Mouse (Mus musculus): Measurements from ENCODE around the gene Frat2. TPM values are rescaled to one million over a fixed set of nuclear protein-coding genes. Genes with fewer than 3 reads are reported as not detected.

Frat2 gene
- polyA plus RNA-seq, 1 experiment from 2014 or later: 6.9 TPM

DNA sequence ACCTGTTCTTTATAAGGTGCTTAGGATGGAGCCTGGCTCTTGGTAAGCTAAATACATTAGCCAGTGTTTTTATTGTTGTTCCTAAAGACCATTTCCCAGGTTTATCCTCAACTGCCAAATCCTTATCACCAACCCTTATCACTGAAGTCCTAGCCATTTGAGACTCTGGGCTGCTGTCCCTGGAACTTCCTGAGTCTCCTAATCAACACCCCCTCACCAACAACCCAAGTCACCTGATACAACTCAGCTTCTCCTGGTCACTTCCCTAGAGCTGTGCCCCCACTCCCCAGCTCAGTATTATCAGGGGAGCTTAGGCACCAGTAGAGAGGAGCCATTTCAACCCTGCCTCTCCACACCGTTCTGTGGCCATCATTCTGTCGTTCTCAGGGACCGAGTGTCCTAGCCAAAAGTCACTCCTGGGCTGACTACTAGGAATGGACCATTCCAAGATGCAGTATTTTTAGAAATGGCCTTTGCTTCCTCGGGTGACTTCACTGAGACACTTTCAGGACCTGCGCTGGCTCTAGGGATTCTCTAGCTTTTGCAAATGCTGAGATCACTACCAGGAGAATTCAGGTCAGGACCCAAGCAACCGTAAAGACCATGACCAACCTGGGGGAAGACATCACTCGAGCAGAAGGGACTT is 6.7 kb downstream of the Frat2 start:
- Histone ChIP-seq H3K9ac (no peak overlapping the region), H3K36me3 (no peaks in the 10 kb centered on the region), H3K27ac (no peak overlapping the region), H3K4me1 (peaks cover 8% of the 10 kb centered on the region), H3K4me2 (no peak overlapping the region), H3K4me3 (replicated peaks) (no peak overlapping the region), H3K9me3 (no peaks in the 10 kb centered on the region), H3K27me3 (replicated peaks) (no peaks in the 10 kb centered on the region)
- WGBS: 74% methylated on average over 7 of the region's 7 CpGs
- ATAC-seq (ENCODE audit: insufficient read depth, low FRiP score, low read depth): no peak

DNA sequence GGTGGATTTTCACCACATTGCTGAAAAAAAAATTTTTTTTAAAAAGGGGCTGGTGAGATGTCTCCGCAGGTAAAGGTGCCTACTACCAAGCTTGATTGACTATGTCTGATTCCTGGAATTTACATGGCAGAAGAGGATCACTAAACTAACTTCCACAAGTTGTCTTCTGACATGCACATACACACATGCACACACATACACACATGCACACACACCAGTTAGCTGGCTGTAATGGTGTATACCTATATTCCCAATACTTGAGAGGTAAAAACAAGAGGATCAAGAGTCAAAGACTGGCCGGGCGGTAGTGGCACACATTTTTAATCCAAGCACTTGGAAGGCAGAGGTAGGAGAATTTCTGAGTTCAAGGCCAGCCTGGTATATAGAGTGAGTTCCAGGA is 8.2 kb downstream of the Frat2 start:
- H3K36me3 ChIP-seq: no peaks in the 10 kb centered on the region
- ATAC-seq (ENCODE audit: insufficient read depth, low FRiP score, low read depth): no peak
- H3K27me3 ChIP-seq (replicated peaks): no peaks in the 10 kb centered on the region
- peaks cover 9% of the 10 kb centered on the region; the same call in 1 of the 2 replicates for H3K4me1 ChIP-seq
- H3K27ac ChIP-seq: peak overlapping the region; percentile 3; the same call in 1 of the 2 replicates
- H3K9me3 ChIP-seq: no peaks in the 10 kb centered on the region
- H3K4me2 ChIP-seq: no peak overlapping the region
- no peak overlapping the region for H3K4me3 ChIP-seq (replicated peaks)
- H3K9ac ChIP-seq: no peak overlapping the region
- 91% methylated on average over 3 of the region's 3 CpGs for WGBS

DNA sequence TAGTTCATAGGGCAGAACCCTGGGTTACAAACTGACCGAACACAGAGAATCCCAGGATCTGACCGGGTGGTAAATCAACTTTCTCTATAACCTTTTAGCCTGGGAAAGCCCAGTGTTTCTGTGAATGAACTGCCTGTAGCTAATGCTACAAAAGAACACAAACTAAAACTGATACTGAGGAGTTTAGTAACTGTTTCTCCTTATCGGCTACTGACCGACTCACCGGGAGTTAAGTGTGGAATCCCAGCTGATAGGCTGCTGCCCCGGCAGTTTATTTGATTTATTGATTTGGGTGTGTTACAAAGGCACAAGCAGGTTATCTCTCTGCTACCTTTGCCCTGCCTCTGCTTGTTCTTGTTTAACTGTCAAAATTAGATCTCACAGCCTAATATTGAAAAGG is 9.1 kb downstream of the Frat2 start:
- Histone ChIP-seq H3K27me3 (replicated peaks) (no peaks in the 10 kb centered on the region), H3K4me1 (peaks cover 9% of the 10 kb centered on the region; the same call in 1 of the 2 replicates), H3K9ac (no peak overlapping the region), H3K9me3 (no peaks in the 10 kb centered on the region), H3K4me2 (peak overlapping the region; percentile 37; the same call in 1 of the 2 replicates), H3K4me3 (replicated peaks) (no peak overlapping the region), H3K27ac (peak overlapping the region; percentile 80), H3K36me3 (no peaks in the 10 kb centered on the region)
- peak; percentile 8; the same call in 1 of the 2 replicates for ATAC-seq (ENCODE audit: insufficient read depth, low FRiP score, low read depth)
- 20% methylated on average over 6 of the region's 6 CpGs for WGBS

DNA sequence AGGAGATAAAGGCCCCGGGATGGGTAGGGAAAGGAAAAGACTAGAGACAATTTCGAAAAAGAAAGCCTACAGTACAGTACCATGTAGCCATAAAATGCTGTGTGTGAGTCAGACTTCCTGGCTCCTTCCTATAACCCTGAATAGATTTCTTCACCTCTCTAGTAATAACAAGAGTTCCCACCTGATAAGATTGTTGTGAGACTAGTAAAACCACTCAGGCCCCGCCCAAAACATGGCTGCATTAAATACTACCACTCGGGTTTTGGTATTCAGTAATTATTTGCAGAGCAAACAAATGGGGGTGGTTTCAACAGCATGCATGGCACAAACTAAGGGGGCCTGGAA is 10.0 kb downstream of the Frat2 start:
- H3K9me3 ChIP-seq: no peaks in the 10 kb centered on the region
- peak; percentile 59 for ATAC-seq (ENCODE audit: insufficient read depth, low FRiP score, low read depth)
- 36% methylated on average over 4 of the region's 4 CpGs for WGBS
- no peak overlapping the region for H3K9ac ChIP-seq
- no peak overlapping the region for H3K4me3 ChIP-seq (replicated peaks)
- peak overlapping the region; percentile 80 for H3K27ac ChIP-seq
- H3K27me3 ChIP-seq (replicated peaks): 0 out of 2 replicates have a peak, but pooled peaks cover 3% of the 10 kb centered on the region
- H3K4me2 ChIP-seq: peak overlapping the region; percentile 37
- peaks cover 9% of the 10 kb centered on the region; the same call in 1 of the 2 replicates for H3K4me1 ChIP-seq
- no peaks in the 10 kb centered on the region for H3K36me3 ChIP-seq

GRCm38 (mm10) chr19:41837194-41837916 is 10.6 kb downstream of the Frat2 start:
- H3K4me1 ChIP-seq: peaks cover 9% of the 10 kb centered on the region; the same call in 1 of the 2 replicates
- WGBS: 39% methylated on average over 9 of the region's 9 CpGs
- no peaks in the 10 kb centered on the region for H3K9me3 ChIP-seq
- H3K36me3 ChIP-seq: no peaks in the 10 kb centered on the region
- ATAC-seq (ENCODE audit: insufficient read depth, low FRiP score, low read depth): peak; percentile 28; the same call in 1 of the 2 replicates
- H3K27ac ChIP-seq: peak overlapping the region; percentile 80
- 0 out of 2 replicates have a peak, but pooled peaks cover 4% of the 10 kb centered on the region for H3K27me3 ChIP-seq (replicated peaks)
- H3K9ac ChIP-seq: no peak overlapping the region
- H3K4me3 ChIP-seq (replicated peaks): no peak overlapping the region
- peak overlapping the region; percentile 37 for H3K4me2 ChIP-seq

- H3K9me3 ChIP-seq: no peaks in the 10 kb centered on the region
- ATAC-seq (ENCODE audit: insufficient read depth, low FRiP score, low read depth): no peak
- H3K4me3 ChIP-seq (replicated peaks): no peak overlapping the region
- no peak overlapping the region for H3K9ac ChIP-seq
- H3K27me3 ChIP-seq (replicated peaks): 0 out of 2 replicates have a peak, but pooled peaks cover 4% of the 10 kb centered on the region
- 46% methylated on average over 3 of the region's 3 CpGs for WGBS
- H3K27ac ChIP-seq: peak overlapping the region; percentile 80; the same call in 1 of the 2 replicates
- H3K4me2 ChIP-seq: no peak overlapping the region
- no peaks in the 10 kb centered on the region for H3K36me3 ChIP-seq
- peaks cover 13% of the 10 kb centered on the region; the same call in 1 of the 2 replicates for H3K4me1 ChIP-seq
Measured at GRCm38 (mm10) chr19:41836719-41837118, 11.2 kb downstream of the Frat2 start.

DNA sequence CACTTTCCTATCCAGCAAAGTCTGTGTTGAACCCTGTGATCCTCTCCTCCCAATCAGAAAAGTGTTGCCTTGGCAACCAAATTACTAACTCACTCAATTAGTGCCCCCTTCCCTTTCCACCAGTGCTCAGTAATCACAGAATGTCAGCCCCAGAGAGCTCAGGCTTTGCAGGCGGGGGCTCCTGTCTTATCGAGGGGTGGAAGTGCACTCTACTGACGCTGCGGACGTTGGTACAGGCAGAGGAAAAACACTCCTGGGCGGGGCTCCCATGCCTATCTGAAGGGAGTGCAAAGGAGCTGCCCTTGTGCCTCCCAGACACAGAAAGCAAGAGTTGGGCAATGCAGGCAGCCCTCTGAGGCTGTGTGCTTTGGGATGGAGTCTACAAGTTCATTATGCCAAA is 12.1 kb downstream of the Frat2 start:
- peak overlapping the region; percentile 19; the same call in 1 of the 2 replicates for H3K4me2 ChIP-seq
- no peaks in the 10 kb centered on the region for H3K9me3 ChIP-seq
- WGBS: 3% methylated on average over 6 of the region's 6 CpGs
- no peaks in the 10 kb centered on the region for H3K36me3 ChIP-seq
- H3K27ac ChIP-seq: no peak overlapping the region; the same call in 1 of the 2 replicates
- 0 out of 2 replicates have a peak, but pooled peaks cover 4% of the 10 kb centered on the region for H3K27me3 ChIP-seq (replicated peaks)
- H3K4me1 ChIP-seq: peaks cover 21% of the 10 kb centered on the region; the same call in 1 of the 2 replicates
- no peak overlapping the region for H3K4me3 ChIP-seq (replicated peaks)
- peak; percentile 84 for ATAC-seq (ENCODE audit: insufficient read depth, low FRiP score, low read depth)
- H3K9ac ChIP-seq: no peak overlapping the region

DNA sequence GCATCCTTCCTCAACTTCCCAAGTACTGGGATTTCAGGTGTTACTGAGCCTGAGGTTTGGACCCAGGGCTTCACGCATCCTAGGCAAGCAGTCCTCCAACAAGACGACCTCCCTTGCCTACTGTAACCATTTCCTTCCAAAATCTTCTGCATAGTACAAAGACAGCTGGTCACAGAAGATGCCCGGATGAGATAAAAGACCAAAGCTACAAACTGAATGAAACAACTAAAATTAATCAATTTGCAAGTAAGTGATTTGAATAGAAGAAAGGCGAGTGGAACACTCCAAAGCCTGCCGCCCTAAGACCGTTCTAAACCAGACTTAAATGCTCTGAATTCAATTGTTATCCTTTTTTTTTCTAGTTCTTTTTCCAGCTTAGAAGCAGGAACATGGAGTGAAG is 12.5 kb downstream of the Frat2 start:
- H3K27ac ChIP-seq: no peak overlapping the region; the same call in 1 of the 2 replicates

GRCm38 (mm10) chr19:41832501-41833201 is 15.3 kb downstream of the Frat2 start:
- H3K9me3 ChIP-seq: no peaks in the 10 kb centered on the region
- no peak for ATAC-seq (ENCODE audit: insufficient read depth, low FRiP score, low read depth)
- H3K4me2 ChIP-seq: peak overlapping the region; percentile 96; the same call in 1 of the 2 replicates
- H3K4me1 ChIP-seq: peaks cover 23% of the 10 kb centered on the region; the same call in 1 of the 2 replicates
- no peak overlapping the region for H3K9ac ChIP-seq
- H3K36me3 ChIP-seq: no peaks in the 10 kb centered on the region
- 0 out of 2 replicates have a peak overlapping the region, but pooled peaks have one; percentile 5 for H3K4me3 ChIP-seq (replicated peaks)
- 0 out of 2 replicates have a peak, but pooled peaks cover 4% of the 10 kb centered on the region for H3K27me3 ChIP-seq (replicated peaks)
- WGBS: 73% methylated on average over 13 of the region's 13 CpGs
- H3K27ac ChIP-seq: no peak overlapping the region

More for the DNA sequence above, 12.5 kb downstream of the Frat2 start:
- H3K9me3 ChIP-seq: no peaks in the 10 kb centered on the region
- 0 out of 2 replicates have a peak, but pooled peaks cover 4% of the 10 kb centered on the region for H3K27me3 ChIP-seq (replicated peaks)
- no peak overlapping the region for H3K4me3 ChIP-seq (replicated peaks)
- no peak overlapping the region for H3K9ac ChIP-seq
- 50% methylated on average over 6 of the region's 6 CpGs for WGBS
- peaks cover 23% of the 10 kb centered on the region; the same call in 1 of the 2 replicates for H3K4me1 ChIP-seq
- peak overlapping the region; percentile 19; the same call in 1 of the 2 replicates for H3K4me2 ChIP-seq
- ATAC-seq (ENCODE audit: insufficient read depth, low FRiP score, low read depth): no peak
- H3K36me3 ChIP-seq: no peaks in the 10 kb centered on the region

- Histone ChIP-seq H3K4me2 (peak overlapping the region; percentile 96), H3K4me1 (peaks cover 19% of the 10 kb centered on the region; the same call in 1 of the 2 replicates), H3K9me3 (no peaks in the 10 kb centered on the region), H3K27ac (no peak overlapping the region), H3K4me3 (replicated peaks) (peak overlapping the region; percentile 70), H3K27me3 (replicated peaks) (0 out of 2 replicates have a peak, but pooled peaks cover 4% of the 10 kb centered on the region), H3K9ac (no peak overlapping the region), H3K36me3 (no peaks in the 10 kb centered on the region)
- 11% methylated on average over 14 of the region's 14 CpGs for WGBS
- no peak for ATAC-seq (ENCODE audit: insufficient read depth, low FRiP score, low read depth)
Measured at GRCm38 (mm10) chr19:41831718-41832391, 16.1 kb downstream of the Frat2 start.

DNA sequence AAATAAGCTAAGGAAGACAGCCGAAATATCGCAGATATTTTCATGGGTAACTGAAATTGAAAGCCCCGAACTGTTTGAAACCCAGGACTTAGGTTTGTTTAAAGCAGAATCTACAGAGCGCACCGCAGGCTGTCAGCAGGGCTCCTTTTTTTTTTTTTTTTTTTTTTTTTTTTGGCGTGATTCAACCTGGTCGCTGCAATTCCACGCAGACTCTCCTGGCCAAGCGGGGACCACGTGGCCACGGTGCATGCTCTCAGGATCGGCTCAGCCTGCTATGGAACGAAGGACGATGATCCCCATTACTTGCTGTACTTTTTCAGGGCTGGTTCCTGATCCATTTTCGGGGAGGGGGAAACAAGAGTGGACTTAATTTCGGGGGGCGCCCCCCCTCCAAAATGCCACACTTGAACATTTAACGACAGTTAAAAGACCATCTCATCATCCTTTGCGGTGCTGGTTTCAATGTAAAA is 16.8 kb downstream of the Frat2 start:
- no peaks in the 10 kb centered on the region for H3K9me3 ChIP-seq
- H3K4me2 ChIP-seq: peak overlapping the region; percentile 96
- 0 out of 2 replicates have a peak, but pooled peaks cover 4% of the 10 kb centered on the region for H3K27me3 ChIP-seq (replicated peaks)
- H3K4me3 ChIP-seq (replicated peaks): peak overlapping the region; percentile 70
- H3K27ac ChIP-seq: no peak overlapping the region
- H3K4me1 ChIP-seq: peaks cover 19% of the 10 kb centered on the region; the same call in 1 of the 2 replicates
- H3K36me3 ChIP-seq: no peaks in the 10 kb centered on the region
- H3K9ac ChIP-seq: peak overlapping the region; percentile 46; the same call in 1 of the 2 replicates
- WGBS: 2% methylated on average over 19 of the region's 19 CpGs
- ATAC-seq (ENCODE audit: insufficient read depth, low FRiP score, low read depth): no peak
